Mouse (Mus musculus) urinary bladder, postnatal 4 days (tissue): ENCODE data around the gene Tspan9.

Experiments
- DNase-seq, 2 experiments: peaks; one replicate each; pipeline ENCODE4 v3.0.0; 2021 to 2022; ENCODE audit warnings: low spot score in 2 of 2

The Tspan9 gene

GRCm38 (mm10) chr6:128076104-128077020, 67.0 kb downstream of the Tspan9 start:
- no peak for DNase-seq

GRCm38 (mm10) chr6:128075453-128076003, 67.9 kb downstream of the Tspan9 start:
- DNase-seq = no peak

GRCm38 (mm10) chr6:128070921-128071558, 72.4 kb downstream of the Tspan9 start:
- DNase-seq = no peak

GRCm38 (mm10) chr6:128070072-128070872, 73.1 kb downstream of the Tspan9 start:
- DNase-seq = no peak

GRCm38 (mm10) chr6:128068144-128068543, 75.2 kb downstream of the Tspan9 start:
- no peak for DNase-seq

GRCm38 (mm10) chr6:128065982-128066381, 77.4 kb downstream of the Tspan9 start:
- DNase-seq = no peak

- no peak for DNase-seq
These were observed 79.9 kb downstream of the Tspan9 start for GRCm38 (mm10) chr6:128063501-128063900.

GRCm38 (mm10) chr6:128062784-128063183, 80.6 kb downstream of the Tspan9 start:
- DNase-seq = no peak

GRCm38 (mm10) chr6:128062216-128062615, 81.2 kb downstream of the Tspan9 start:
- DNase-seq = no peak

GRCm38 (mm10) chr6:128061342-128061741, 82.1 kb downstream of the Tspan9 start:
- DNase-seq = no peak

- DNase-seq = no peak
These were observed 84.8 kb downstream of the Tspan9 start for GRCm38 (mm10) chr6:128058570-128058969.

- DNase-seq = no peak
These were observed 85.2 kb downstream of the Tspan9 start for GRCm38 (mm10) chr6:128058157-128058556.

- DNase-seq = no peak
These were observed 90.2 kb downstream of the Tspan9 start for GRCm38 (mm10) chr6:128053000-128053732.

- DNase-seq = no peak
These were observed 95.7 kb downstream of the Tspan9 start for GRCm38 (mm10) chr6:128047671-128048070.

- DNase-seq = no peak
These were observed 96.2 kb downstream of the Tspan9 start for GRCm38 (mm10) chr6:128047239-128047638.

- no peak for DNase-seq
These were observed 96.6 kb downstream of the Tspan9 start for GRCm38 (mm10) chr6:128046799-128047198.

GRCm38 (mm10) chr6:128044691-128045090, 98.7 kb downstream of the Tspan9 start:
- DNase-seq = no peak

- no peak for DNase-seq
These were observed 99.9 kb downstream of the Tspan9 start for GRCm38 (mm10) chr6:128043486-128043885.

- DNase-seq = no peak
These were observed 101.6 kb downstream of the Tspan9 start for GRCm38 (mm10) chr6:128041836-128042235.

GRCm38 (mm10) chr6:128039077-128039766, 104.2 kb downstream of the Tspan9 start:
- no peak for DNase-seq

- DNase-seq = no peak
These were observed 104.8 kb downstream of the Tspan9 start for GRCm38 (mm10) chr6:128038568-128038967.
